Mouse (Mus musculus) heart, adult 2 months (tissue): ENCODE results near the gene Acad11. TPM values are rescaled to one million over a fixed set of nuclear protein-coding genes. Genes with fewer than 3 reads are reported as not detected.

Experiments used
- DNase-seq, 2 experiments: peaks; one replicate each; pipeline ENCODE4 v3.0.0; 2021
- H3K27ac ChIP-seq: fragments of 200-600 bp; 2 replicates; pipeline ENCODE4 v1.8.1; 2022
- H3K27me3 ChIP-seq: fragments of 200-500 bp; 2 replicates; pipeline ENCODE4 v1.6.1; 2012; ENCODE audit warnings: mild to moderate bottlenecking, low read length, inconsistent platforms, mixed read lengths; ENCODE audit not compliant: control insufficient read depth, insufficient read depth
- H3K36me3 ChIP-seq: fragments of 200-500 bp; 2 replicates; pipeline ENCODE4 v1.6.1; 2012; ENCODE audit warnings: low read length, inconsistent platforms; ENCODE audit not compliant: control insufficient read depth, insufficient read depth
- H3K4me1 ChIP-seq: fragments of 200-500 bp; 2 replicates; pipeline ENCODE4 v1.6.1; 2011; ENCODE audit warnings: low read length; ENCODE audit not compliant: control insufficient read depth, insufficient read depth
- H3K4me3 ChIP-seq: fragments of 200-600 bp; 2 replicates; pipeline ENCODE4 v1.8.1; 2022
- H3K79me2 ChIP-seq: fragments of 200-500 bp; replicated peaks from 2 replicates; pipeline ENCODE4 v1.6.1; 2012; ENCODE audit warnings: mild to moderate bottlenecking, inconsistent platforms, low read length, moderate library complexity, mixed read lengths; ENCODE audit not compliant: control insufficient read depth, insufficient read depth
- H3K9ac ChIP-seq: fragments of 200-500 bp; 2 replicates; pipeline ENCODE4 v1.6.1; 2012; ENCODE audit warnings: low read depth, mild to moderate bottlenecking, control low read depth, inconsistent platforms, low read length, mixed read lengths
- CTCF ChIP-seq: fragments of 200-600 bp; IDR thresholded peaks from 2 replicates; pipeline ENCODE4 v1.8.1; 2022; ENCODE audit warnings: antibody characterized with exemption, mild to moderate bottlenecking, moderate library complexity
- EP300 ChIP-seq: fragments of 200-500 bp; IDR thresholded peaks from 2 replicates; pipeline ENCODE4 v1.6.1; 2011; ENCODE audit warnings: low read depth, low read length, control low read depth; ENCODE audit not compliant: insufficient read depth
- POLR2A ChIP-seq: fragments of 200-500 bp; IDR thresholded peaks from 2 replicates; pipeline ENCODE4 v1.6.1; 2011; ENCODE audit warnings: mild to moderate bottlenecking, low read depth, low read length, control low read depth; ENCODE audit not compliant: insufficient read depth
- WGBS: fragments of 180-500 bp; shearing (Covaris S2); methylation state at CpG from one replicate; pipeline ENCODE4 v1.1.7; 2018; 5-methylcytosine and 5-hydroxymethylcytosine counted together
- intact Hi-C: fragments of 180-260 bp; cut with DNase I; formaldehyde crosslinking; loops from one replicate; pipeline ENCODE4 v1.15.1; 2025
- polyA plus RNA-seq: library from polyadenylated mRNA; depleted of rRNA; stranded (reverse); fragments of >200 nt; gene quantifications from 2 replicates; pipeline ENCODE4 v1.2.3, GENCODE M21; 2012
- total RNA-seq, 2 experiments: library from RNA; stranded (reverse); gene quantifications; 2 replicates each; pipeline ENCODE4 v1.2.3; 2021

The Acad11 gene
- total and polyA plus RNA-seq, 3 experiments = 72.8 to 110 (median 99.8) TPM

GRCm38 (mm10) chr9:104109151-104109550 is 46.0 kb downstream of the Acad11 start:
- no peaks in the 10 kb centered on the region for H3K79me2 ChIP-seq
- intact Hi-C loops = no loop called here
- no peak for DNase-seq
- H3K4me3 ChIP-seq = no peak overlapping the region
- no peaks in the 10 kb centered on the region for H3K27me3 ChIP-seq
- no peak overlapping the region for H3K27ac ChIP-seq
- WGBS = 88% methylated on average over 5 of the region's 5 CpGs
- no peak for TF ChIP-seq POLR2A
- no peak for TF ChIP-seq CTCF
- TF ChIP-seq EP300 = no peak
- peaks cover 3% of the 10 kb centered on the region for H3K4me1 ChIP-seq
- no peaks in the 10 kb centered on the region for H3K36me3 ChIP-seq
- no peak overlapping the region for H3K9ac ChIP-seq

GRCm38 (mm10) chr9:104123101-104123500 is 59.9 kb downstream of the Acad11 start:
- DNase-seq = no peak
- TF ChIP-seq POLR2A = no peak
- TF ChIP-seq EP300 = no peak
- TF ChIP-seq CTCF = no peak
- H3K27ac ChIP-seq = no peak overlapping the region
- H3K36me3 ChIP-seq = no peaks in the 10 kb centered on the region
- 61% methylated on average over 5 of the region's 5 CpGs for WGBS
- intact Hi-C loops = no loop called here
- H3K4me1 ChIP-seq = no peaks in the 10 kb centered on the region
- H3K9ac ChIP-seq = no peak overlapping the region
- no peak overlapping the region for H3K4me3 ChIP-seq
- no peaks in the 10 kb centered on the region for H3K27me3 ChIP-seq
- H3K79me2 ChIP-seq = no peaks in the 10 kb centered on the region

- intact Hi-C loops = no loop called here
- Histone ChIP-seq H3K79me2 (no peaks in the 10 kb centered on the region), H3K4me1 (no peaks in the 10 kb centered on the region), H3K4me3 (no peak overlapping the region), H3K27me3 (no peaks in the 10 kb centered on the region), H3K27ac (no peak overlapping the region), H3K9ac (no peak overlapping the region), H3K36me3 (no peaks in the 10 kb centered on the region)
- 51% methylated on average over 5 of the region's 5 CpGs for WGBS
- TF ChIP-seq EP300 = no peak
- DNase-seq = no peak
Measured at GRCm38 (mm10) chr9:104123622-104124021, 60.4 kb downstream of the Acad11 start.

- Histone ChIP-seq H3K79me2 (no peaks in the 10 kb centered on the region), H3K27me3 (no peaks in the 10 kb centered on the region), H3K27ac (no peak within 1 kb of the TSS), H3K4me1 (peaks cover 2% of the 10 kb centered on the region), H3K9ac (no peak within 1 kb of the TSS), H3K36me3 (no peaks in the 10 kb centered on the region), H3K4me3 (no peak within 1 kb of the TSS)
- intact Hi-C loops = no loop called here
- 89% methylated on average over 3 of the region's 3 CpGs for WGBS
- TF ChIP-seq POLR2A = no peak
- TF ChIP-seq CTCF = no peak
- TF ChIP-seq EP300 = no peak
- DNase-seq = no peak
Measured at GRCm38 (mm10) chr9:104126833-104127232, 63.7 kb downstream of the Acad11 start, which contains the start of gene Ackr4. Gene Ackr4 (minus strand): TSS chr9:104126933.

GRCm38 (mm10) chr9:104128110-104128509 is 64.9 kb downstream of the Acad11 start:
- H3K4me1 ChIP-seq = peaks cover 2% of the 10 kb centered on the region
- no peak overlapping the region for H3K27ac ChIP-seq
- TF ChIP-seq EP300 (no peak), POLR2A (no peak), CTCF (no peak)
- WGBS = 87% methylated on average over 2 of the region's 2 CpGs
- H3K4me3 ChIP-seq = no peak overlapping the region
- no peaks in the 10 kb centered on the region for H3K27me3 ChIP-seq
- no peaks in the 10 kb centered on the region for H3K79me2 ChIP-seq
- DNase-seq = no peak
- H3K36me3 ChIP-seq = no peaks in the 10 kb centered on the region
- no peak overlapping the region for H3K9ac ChIP-seq
- intact Hi-C loops = no loop called here

- no peaks in the 10 kb centered on the region for H3K36me3 ChIP-seq
- H3K79me2 ChIP-seq = no peaks in the 10 kb centered on the region
- no peak overlapping the region for H3K9ac ChIP-seq
- peak; percentile 34 to 62 for DNase-seq
- H3K4me3 ChIP-seq = no peak overlapping the region
- peaks cover 2% of the 10 kb centered on the region for H3K4me1 ChIP-seq
- intact Hi-C loops = no loop called here
- no peaks in the 10 kb centered on the region for H3K27me3 ChIP-seq
- WGBS = 54% methylated on average over 9 of the region's 9 CpGs
- no peak for TF ChIP-seq CTCF
- TF ChIP-seq POLR2A = no peak
- no peak for TF ChIP-seq EP300
- no peak overlapping the region for H3K27ac ChIP-seq
Measured at GRCm38 (mm10) chr9:104130141-104130755, 67.1 kb downstream of the Acad11 start.
